Mouse (Mus musculus) adrenal gland, postnatal 14 days (tissue): ENCODE results near the gene Ccdc13. TPM values are rescaled to one million over a fixed set of nuclear protein-coding genes. Genes with fewer than 3 reads are reported as not detected.

Experiments
- DNase-seq: peaks from one replicate; pipeline ENCODE4 v3.0.0; 2021; ENCODE audit warnings: mixed read lengths
- total RNA-seq: library from RNA; stranded (reverse); gene quantifications from 2 replicates; pipeline ENCODE4 v1.2.3, GENCODE M21; 2021

The Ccdc13 gene
- total RNA-seq, 1 experiment from 2014 or later: 1.1 TPM

- peak; percentile 51 for DNase-seq
Observed at GRCm38 (mm10) chr9:121846526-121847118, 7.4 kb upstream of the Ccdc13 start.

GRCm38 (mm10) chr9:121842914-121843313, 3.7 kb upstream of the Ccdc13 start:
- no peak for DNase-seq

DNA sequence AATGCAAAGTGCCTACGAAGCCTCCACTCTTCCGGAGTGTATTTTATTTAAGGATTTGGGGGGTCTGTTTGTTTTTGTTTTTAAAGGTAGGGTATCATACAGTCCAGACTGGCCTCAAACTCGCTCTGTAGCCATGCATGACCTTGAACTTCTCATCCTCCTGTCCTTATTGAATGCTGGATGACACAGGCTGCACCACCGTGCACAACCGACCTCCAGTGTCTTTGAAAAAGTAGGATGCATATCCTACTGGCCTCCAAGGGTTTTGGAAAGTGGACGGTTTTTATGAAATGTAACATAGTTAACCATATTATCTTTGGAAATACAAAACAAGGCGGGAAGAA, 333 bp upstream of the Ccdc13 start:
- no peak for DNase-seq

DNA sequence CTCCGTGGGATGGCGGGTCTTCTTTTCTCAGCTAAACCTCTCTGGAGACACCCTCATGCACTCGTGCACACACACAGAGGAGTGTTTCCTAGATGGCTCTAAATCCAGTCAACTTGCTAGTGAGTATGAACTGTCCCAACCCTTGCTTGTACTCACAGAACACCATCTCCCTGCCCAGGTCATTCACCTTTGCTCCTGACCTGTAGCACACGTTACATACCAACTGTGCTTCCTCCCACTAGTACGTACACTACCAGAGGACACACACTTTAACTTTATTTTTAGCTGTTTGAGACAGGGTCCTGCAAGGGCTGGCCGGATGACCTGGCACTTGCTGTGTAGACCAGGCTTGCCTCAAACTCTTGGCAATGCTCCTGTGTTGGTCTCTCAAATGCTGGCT, 1.3 kb downstream of the Ccdc13 start:
- DNase-seq: no peak

DNA sequence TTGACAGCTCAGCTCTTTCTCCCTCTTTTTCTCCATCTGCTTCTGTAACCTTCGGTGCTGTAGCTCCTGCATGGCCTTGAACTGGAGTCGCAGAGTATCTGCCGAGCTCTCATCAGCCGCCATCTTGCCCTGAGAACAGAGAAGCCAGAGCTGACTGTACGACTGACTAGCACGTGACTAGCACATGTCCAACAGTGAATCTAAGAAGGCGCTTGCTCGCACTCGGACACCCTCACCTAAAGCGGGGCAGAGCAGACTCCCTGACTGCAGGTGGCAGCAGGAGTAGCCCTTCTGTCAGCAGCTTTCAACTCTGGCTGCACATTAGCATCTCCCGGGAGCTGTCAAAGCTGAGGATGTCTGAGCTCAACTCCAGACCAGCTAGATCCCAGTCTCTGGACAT, 5.4 kb downstream of the Ccdc13 start:
- DNase-seq: no peak

DNA sequence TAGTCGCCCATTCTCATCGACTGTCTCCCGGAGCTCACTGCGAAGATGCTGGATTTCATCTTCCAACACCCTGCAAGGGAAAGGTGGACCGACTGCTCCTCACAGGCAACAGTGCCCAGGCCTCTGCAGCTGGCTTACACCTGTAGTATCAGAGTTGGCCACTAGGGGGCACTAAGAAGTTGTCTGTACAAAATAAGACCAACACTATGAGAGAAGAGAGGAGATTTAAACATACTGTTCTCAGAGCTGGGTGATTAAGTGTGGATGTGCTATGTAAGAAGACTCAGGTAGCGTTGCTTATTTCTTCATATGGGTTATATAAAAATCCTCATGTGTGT, 8.3 kb downstream of the Ccdc13 start:
- DNase-seq: peak; percentile 90

GRCm38 (mm10) chr9:121830243-121830955, 8.9 kb downstream of the Ccdc13 start:
- peak; percentile 65 for DNase-seq

DNA sequence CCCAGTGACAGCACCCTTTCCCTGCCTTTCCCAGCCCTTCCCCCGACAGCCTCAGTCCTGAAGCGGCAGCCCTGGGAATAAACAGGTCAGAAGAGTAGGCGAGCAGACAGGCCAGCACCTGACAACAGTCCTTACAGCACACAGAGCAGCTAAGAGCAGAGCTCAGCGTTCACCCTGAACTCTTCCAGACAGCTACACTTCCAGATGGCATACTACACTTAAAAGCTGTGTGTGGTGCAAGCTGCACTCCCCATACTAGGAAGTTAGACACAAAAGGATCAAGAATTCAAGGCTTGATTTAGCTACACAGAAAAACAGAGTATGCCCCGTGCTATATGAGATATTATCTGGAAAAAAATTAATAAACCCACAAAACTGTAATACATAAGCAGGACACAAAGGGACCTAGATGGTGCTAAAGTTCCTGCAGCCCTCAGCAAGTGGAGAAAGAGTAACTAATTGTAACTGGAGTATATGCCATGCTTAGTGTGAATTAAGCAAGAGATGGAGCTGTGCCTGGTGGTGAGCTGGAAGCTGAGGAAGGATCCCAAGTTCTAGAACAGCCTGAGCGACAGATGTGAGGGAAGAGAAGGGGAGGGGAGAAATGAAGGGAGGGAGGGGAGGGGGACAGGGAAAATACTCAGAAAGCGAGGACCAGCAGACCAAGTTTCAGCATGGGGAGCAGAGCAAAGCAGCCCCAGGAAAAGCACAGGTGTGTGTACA, 9.8 kb downstream of the Ccdc13 start:
- DNase-seq: no peak

DNA sequence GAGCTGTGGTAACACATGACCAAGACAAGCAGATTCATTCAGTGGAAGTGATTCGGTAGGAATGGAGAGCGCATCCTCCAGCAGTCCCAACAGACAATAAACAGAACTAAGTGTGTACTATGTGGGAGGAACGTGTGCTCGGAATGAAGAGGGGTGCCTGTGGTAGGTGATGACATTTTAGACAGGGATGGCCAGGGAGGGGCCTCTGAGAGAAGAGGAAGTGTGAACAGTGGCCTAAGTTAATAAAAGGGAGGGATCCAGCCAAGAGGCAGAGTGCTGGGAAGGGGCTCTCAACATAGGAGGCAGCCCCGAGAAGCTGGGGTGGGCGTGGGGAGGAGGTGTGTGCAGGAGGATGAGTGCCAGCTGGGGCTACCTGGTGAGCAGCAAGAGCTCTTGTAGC, 10.9 kb downstream of the Ccdc13 start:
- no peak for DNase-seq

GRCm38 (mm10) chr9:121826356-121826755, 12.9 kb downstream of the Ccdc13 start:
- DNase-seq: no peak

GRCm38 (mm10) chr9:121823991-121824390, 15.3 kb downstream of the Ccdc13 start:
- no peak for DNase-seq

GRCm38 (mm10) chr9:121823051-121823450, 16.2 kb downstream of the Ccdc13 start:
- DNase-seq: peak; percentile 52

- peak; percentile 30 for DNase-seq
Observed at GRCm38 (mm10) chr9:121822585-121822991, 16.7 kb downstream of the Ccdc13 start.

DNA sequence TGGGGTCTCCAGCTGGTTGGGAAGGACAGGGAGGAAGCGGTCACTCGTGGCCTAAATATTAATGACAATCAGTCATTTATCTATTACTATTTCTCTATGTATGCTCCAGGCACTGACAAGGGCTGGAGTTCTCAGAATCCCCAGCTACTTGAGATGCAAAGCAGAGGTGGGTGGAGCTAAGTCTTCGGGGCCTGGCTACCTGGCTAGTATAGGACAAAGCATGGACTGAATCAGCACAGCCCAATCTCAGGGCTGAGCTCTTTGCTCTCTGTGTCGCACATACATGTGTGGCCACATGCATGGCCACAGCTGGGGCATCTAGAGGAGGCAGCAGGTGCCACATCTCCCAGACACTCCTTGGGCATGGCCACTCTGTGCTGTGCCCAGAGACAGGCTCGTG, 18.5 kb downstream of the Ccdc13 start:
- no peak for DNase-seq

DNA sequence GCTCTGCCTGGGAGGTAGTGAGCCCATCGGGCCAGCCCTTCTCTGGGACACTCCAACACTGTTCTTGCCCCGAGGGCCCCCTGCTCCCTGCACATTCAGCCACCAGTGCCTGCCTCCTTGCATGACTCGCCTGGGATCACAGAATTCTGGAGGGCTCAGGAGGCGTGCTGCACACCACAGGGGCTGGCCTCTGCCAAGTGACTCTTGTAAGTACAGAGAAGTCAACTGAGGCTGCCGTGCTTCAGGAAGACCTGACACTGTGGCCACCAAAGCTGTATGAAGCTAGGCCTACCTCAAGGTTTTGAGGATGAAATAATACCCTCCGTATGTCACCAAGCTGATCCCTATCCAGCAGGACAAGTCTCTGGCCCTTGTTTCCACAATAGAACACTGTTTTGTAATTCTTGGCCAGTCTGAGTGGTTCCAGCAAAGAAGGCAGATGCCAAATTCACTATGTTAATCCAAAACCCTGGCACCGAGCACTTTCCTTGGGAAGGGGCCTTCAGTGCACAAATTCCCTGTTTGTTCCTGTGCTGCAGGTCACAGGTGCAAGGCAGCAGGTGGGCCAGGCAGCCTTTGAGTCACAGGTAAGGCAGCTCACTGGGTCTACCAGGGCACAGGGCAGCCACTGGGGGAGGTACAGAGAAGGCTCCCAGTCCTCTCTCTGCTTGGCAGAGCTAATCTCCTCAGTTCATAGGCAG, 19.3 kb downstream of the Ccdc13 start:
- peak; percentile 40 for DNase-seq

DNA sequence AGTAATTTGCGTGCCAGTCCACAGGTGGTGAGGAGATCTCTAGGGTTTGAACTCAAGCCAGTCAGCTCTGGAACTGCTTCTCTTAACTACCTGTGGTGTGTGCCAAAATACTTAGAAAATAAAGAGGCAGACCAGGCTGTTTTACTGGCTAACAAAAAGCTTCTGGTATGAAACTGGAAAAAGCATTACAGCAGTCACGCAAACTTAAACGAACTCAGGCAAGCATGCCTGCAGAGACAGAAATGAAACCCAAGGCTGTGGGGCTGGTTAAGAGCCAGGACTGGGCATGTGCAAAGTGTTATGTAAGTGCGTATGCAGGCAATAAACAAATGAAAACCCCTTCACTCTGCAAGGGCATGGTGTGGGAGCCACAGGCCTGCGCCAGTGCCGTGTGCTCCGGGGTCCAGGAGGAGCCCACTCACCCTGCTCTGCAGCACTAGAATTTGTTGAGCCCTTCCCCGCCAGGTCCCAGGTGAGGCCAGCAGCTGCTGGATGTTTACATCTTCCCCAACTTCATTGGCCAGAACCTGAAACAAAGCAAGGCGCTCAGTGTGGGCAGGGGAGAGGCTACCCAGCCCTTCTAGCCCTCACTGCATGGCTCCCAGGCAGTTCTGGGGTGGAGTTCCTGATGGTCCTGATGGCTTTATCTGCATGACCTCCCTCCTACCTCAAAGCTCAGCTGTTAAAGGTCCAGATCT, 20.0 kb downstream of the Ccdc13 start:
- peak; percentile 66 for DNase-seq

DNA sequence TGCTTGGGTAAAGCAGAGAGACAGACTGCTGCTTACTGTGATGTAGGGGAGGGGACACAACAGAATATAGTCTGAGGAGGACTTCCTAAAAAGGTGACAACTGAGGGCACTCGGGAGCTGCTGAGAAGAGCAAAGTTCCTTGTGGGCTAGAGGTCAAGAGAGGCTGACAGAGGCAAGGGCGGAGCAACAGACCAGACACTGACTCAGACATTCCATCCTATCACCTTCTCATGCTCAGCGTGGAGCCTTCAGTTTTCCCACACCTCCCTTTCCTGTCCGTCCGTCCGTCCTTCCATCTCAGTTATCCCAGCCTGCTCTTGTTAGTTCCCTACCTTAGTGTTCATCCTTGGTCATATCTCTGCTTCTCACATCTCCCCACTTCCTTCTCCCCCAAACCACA, 24.1 kb downstream of the Ccdc13 start:
- no peak for DNase-seq

DNA sequence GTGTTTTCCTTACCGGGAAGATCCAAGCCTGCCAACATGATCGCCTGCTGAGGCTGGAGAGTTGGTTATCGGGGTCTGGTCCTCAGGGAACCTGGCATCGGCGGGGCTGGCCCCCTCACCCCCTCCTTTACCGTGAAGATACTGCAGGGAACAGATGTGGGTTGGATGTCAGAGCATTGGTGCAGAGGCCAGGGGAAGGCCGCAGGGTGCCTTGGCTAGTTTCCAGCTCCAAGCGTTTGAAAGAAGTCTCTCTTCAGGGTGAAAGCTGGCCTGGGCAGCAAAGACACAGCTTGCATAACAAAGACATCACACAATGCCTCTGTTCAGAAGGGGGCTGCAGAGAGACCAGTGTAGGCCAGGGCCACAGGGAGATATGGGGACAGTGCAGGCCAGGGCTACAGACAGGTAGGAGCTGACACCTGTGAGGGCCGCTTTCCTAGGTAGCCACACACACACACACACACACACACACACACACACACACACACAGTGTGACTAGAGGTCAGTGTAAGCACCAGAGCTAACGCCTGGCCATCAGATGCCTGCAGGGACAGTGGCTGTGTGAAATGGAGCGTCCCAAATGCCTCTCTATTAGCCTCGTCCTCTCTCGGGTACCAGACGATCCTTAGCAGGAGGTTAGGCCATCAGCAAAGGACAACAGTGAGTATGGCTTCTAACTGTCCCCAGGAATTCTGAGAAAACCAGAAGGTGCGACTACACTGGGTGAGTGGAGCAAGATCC, 29.0 kb downstream of the Ccdc13 start:
- DNase-seq: peak; percentile 61

GRCm38 (mm10) chr9:121808511-121808910, 30.8 kb downstream of the Ccdc13 start:
- no peak for DNase-seq

DNA sequence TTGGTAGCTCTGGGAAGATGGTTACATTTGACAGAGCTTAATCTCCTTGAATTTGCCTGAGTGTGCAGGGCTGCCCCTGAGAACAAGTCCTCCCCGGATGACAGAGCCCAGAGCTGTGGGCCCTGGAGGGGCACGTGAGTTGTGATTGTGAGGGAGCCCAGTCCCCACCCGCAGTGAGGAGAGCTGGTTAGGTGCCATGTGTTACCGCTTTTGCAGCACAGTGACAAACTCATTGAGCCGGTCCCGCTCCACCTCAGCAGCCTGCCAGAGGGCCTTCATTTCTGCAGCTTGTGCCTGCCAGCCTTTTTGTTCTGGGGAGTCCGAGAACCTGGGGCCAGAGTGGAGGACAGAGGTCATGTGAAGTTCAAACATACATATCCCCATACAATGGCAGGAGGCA, 31.3 kb downstream of the Ccdc13 start:
- no peak for DNase-seq

DNA sequence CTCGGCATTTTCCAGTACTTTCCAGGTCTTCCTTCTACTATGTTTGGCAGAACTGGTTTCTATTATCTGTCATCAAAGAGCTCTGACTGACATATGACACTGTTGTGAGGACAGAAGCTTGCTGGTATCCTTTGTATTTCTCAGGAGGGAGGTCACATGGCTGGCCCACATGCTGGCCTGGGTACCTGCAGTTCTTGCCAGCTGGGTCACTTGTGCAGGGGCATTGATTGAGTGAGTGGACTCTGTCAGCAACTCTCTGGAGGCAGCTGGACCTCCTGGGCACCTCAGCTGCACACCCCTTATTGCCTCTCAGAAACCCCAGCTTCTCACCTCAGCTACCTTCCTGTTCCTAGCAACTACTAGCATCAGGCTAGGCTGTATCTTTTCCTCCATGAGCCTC, 31.7 kb downstream of the Ccdc13 start:
- no peak for DNase-seq

DNA sequence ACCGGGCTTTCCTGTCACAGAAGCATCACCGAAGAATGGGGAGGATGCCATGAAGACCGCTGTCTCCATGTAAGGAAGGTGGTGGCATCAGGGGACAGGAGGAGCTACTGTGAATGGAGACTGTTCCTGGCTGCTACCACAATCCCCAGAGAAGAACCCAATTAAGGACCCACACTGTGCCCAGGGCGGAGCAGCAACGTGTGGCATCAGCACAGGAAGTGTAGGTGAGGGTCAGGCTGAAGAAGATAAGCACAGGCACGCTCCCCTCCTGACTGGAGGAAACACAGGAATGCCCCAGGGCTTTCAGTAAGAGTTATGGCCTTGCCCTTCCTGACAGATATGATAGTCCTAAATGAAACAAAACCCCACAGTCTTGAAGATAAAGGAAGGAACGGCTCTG, 36.5 kb downstream of the Ccdc13 start:
- no peak for DNase-seq
